Mouse (Mus musculus) megakaryocyte progenitor cell, adult 5-6 weeks (primary cell): ENCODE measurements around the gene Znhit1. TPM values are rescaled to one million over a fixed set of nuclear protein-coding genes. Genes with fewer than 3 reads are reported as not detected.
"Not testable (repeated sequence)": the region's sequence is repeated elsewhere in the genome, so short reads cannot be mapped to it uniquely, and the experiment has no call there.

Experiments used
- ATAC-seq: replicated peaks from 2 replicates; pipeline ENCODE4 v1.8.0; 2016; ENCODE audit warnings: mild to moderate bottlenecking, moderate TSS enrichment, inconsistent platforms; ENCODE audit not compliant: poor library complexity
- total RNA-seq, 2 experiments: library from RNA; stranded (forward) in 1 of 2; stranded (reverse) in 1 of 2; fragments of 157-497, 149-512 nt in 1 of 2; fragments of 200-1000 nt in 1 of 2; gene quantifications; 2 replicates each; pipeline versions ENCODE4 v1.2.3 to v1.2.4; 2015 to 2017

Znhit1 gene
- total RNA-seq, 2 experiments from 2014 or later: 49.0 to 109 TPM

- no peak for ATAC-seq
Observed at GRCm38 (mm10) chr5:136957250-136957649, 30.6 kb downstream of the Znhit1 start.

DNA sequence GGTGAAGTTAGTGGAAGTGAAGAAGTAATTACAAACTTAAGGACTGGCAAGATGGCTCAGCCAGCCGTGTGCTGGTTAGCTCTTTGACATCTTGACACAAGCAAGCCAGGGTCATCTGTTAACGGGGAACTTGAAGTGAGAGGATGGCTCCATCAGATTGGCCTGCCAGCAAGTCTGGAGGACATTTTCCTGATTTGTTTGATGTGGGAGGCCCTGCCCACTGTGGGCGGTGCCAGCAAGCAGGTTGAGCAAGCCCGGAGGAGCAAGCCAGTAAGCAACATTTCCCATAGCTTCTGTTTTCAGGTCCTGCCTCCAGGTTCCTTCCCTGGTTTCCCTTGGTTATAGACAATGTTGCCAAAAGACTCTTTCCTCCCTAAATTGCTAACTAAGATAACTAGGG lies 32.2 kb downstream of the Znhit1 start:
- no peak for ATAC-seq

DNA sequence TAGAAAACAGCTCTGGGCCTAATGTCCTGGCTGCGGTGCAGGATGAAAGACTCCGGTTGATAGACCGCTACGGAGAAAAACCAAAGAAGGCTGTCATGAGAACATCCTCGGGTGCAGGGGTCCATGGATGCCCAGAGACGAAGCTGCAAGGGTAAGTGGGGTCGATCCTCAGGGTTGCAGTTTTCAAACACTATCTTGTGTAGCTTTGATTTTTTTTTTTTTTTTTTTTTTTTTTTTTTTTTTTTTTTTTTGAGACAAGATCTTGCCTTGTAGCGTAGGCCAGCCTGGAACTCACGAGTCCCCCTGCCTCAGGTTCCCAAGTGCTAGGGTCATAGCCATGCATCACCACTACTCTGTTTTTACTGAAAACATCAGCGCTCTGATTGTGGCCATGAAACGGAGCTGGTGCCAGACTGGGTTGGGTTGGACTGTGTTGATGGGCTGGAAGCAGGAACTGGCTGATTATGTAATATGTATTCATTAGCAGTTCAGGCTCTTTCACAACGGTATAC lies 34.3 kb downstream of the Znhit1 start:
- peak; percentile 63 for ATAC-seq

- ATAC-seq: peak; percentile 99
Observed at GRCm38 (mm10) chr5:136953015-136953414, 34.8 kb downstream of the Znhit1 start, which contains the start of gene Fis1. Gene Fis1 (plus strand): TSS chr5:136953275.

- no peak for ATAC-seq
Observed at GRCm38 (mm10) chr5:136952153-136952552, 35.7 kb downstream of the Znhit1 start.

GRCm38 (mm10) chr5:136950521-136950920 lies 37.3 kb downstream of the Znhit1 start:
- ATAC-seq: no peak

DNA sequence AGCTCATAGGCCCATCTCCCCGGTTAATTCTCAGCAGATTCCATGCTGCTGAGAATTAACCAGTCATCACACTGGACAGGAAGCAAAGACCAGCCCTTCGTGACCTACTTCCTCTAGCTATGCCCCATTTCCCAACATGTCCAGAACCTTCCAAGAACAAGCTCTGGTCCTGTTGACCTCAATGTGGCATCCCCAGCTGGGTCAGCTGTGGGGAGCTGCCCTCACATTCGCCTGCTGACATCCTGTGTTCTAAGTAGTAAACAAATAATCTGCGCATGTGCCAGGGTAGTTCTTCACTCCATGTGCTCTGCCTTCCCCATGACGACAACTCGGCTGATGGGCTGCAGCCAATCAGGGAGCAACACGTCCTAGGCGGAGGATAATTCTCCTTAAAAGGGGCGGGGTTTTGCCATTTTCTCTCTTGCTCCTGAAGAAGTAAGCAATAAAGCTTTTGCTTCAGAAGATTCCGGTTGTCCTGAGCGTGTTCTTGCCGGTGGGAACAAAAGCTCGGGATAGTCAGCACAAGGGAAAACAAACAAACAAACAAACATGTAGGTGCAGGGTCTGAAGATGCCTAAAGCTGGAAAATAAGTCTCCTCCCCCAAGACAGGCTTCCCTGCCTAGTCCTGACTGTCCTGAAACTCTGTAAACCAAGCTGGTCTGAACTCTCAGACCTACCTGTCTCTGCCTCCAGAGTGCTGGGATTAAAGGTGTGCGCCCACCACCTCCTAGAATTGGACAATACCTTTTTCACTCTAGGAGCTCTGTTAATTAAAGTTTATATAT lies 38.1 kb downstream of the Znhit1 start:
- not testable (repeated sequence) for ATAC-seq

DNA sequence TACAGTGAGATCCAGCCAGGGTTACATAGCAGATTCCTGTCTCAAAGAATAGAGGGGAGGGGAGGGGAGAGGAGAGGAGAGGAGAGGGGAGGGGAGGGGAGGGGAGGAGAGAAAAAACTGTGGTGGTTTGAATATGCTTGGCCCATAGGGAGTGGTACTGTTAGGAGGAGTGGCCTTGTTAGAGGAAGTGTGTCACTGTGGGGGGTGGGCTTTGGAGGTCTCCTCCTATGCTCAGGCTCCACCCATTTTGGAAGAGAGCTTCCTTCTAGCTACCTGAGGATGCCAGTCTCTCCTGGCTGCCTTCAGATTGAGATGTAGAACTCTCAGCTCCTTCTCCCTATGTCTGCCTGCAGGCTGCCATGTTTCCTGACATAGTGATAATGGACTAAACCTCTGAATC lies 39.9 kb downstream of the Znhit1 start:
- ATAC-seq: no peak

- no peak for ATAC-seq
Observed at GRCm38 (mm10) chr5:136945084-136945483, 42.7 kb downstream of the Znhit1 start.

DNA sequence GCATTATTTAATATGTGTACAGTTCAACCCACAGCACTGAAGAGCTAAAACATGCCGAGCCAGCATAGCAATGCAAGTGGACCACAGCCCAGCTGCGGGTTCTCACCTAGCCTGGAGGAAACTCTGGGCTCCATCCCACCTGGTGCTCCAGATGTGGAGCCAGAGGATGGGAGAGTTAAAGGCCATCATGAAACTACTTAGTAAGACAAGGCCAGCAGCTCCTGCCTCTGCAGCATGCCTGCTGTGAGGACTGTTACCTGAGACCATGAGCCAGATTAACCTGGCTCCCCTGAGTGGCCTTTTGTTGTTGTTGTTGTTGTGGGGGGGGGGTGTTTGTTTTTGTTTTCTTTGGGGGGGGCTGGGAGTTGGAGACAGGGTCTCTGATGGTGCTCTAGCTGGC lies 44.4 kb downstream of the Znhit1 start:
- ATAC-seq: no peak

DNA sequence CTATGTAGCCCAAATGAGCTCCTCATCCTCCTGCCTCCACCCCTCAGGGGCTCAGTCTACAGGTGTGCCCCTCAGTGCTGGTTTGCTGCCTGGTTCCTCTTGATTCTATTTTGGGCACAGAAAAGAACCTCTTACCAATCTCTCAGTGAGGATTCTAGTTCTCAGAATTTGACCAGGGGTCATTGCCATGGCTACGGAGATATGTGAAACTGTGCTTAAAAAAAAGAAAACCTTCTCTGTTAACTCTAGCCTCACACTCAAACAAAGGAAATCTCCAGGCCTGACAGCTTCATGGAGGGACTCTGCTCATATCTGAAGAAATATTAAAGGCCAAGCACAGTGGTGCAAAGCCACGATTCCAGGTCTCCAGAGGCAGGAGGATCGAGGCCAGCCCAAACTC lies 45.0 kb downstream of the Znhit1 start:
- ATAC-seq: no peak

DNA sequence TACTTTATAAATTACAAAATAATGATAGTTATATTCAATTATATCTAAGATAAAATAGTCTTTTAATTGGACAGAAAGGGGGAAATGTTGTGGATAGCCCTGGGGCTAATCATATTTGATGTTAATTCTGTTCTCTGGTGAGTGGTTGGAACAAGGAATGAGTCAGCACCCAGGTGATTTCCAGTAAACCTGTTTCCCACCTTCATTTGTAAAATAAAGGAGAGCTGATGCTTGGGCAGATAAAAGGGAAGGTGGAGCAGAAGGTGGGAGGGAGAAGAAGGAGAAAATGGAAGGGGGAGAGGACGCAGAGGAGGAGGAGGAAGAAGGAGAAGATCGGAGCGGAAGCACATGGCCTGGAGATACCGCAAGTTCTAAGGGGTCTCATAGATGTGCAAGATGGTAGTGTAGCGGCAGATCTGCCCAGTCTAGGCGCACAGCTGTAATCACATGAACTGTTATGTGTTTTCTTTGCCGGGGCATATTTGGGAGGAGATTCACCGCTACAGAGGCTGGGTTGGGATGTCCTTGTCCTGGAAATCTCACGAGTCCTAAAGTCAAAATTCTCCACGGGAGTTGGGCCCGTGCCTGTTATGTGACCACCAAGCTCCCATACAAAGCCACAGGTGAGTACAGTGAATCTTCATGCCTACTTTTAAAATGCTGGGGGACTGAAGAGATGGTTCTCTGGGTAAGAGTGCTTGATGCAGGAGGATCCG lies 46.8 kb downstream of the Znhit1 start:
- no peak for ATAC-seq

GRCm38 (mm10) chr5:136940029-136940428 lies 47.8 kb downstream of the Znhit1 start:
- not testable (repeated sequence) for ATAC-seq

DNA sequence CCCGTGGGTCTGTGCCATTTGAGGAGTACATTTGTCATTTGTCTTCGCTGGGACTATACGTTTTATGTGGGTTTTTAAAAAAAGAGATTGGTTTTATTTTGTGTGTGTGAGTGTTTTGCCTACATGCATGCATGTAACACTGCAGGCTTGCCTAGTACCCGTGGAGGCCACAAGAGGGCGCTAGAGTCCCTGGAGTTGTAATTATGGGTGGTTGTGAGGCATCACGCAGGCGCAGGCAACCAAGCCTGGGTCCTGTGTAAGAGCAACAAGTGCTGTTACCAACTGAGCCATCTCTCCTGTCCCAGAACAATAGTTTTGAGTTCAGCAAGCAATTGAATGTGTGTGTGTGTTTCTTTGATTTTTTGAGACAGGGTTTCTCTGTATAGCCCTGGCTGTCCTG lies 48.5 kb downstream of the Znhit1 start:
- ATAC-seq: peak; percentile 42; the same call in 1 of the 2 replicates

DNA sequence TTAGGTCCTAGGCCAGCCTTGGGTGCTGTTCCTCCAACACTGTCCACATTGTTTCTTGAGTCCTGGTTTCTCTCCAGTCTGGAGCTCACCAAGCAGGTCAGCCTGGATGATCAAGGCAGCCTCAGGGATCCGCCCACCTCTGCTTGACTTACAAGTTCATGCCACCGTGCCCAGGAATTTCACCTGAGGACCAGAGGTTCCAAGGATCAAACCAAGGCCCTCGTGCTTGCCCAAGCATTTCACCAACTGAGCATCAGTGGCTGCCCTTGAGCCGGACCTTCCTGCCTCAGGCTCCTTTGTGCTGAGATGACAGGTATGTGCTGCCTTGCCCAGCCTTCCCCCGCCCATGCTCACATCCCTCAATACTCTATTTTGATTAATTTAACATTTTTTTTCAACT lies 50.2 kb downstream of the Znhit1 start:
- no peak for ATAC-seq

DNA sequence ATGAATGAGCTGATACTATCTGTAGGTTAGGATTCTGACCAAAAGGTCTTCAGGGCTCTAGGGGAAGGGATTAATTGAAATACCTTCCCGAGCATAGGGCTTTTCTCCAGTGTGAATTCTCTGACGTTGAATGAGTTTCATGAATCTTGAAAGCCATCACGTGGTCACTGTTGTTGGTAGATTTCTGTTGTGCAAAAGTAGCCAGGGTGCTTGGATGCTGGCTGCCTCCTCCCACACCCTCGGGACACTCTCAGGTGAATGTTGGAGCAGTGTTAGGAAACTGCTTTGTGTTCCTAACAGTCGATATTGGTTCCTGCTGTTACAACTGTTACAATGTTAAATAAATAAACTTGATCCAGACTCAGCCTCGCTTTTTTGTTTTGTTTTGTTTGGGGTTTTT lies 51.1 kb downstream of the Znhit1 start:
- no peak for ATAC-seq

- peak; percentile 54; the same call in 1 of the 2 replicates for ATAC-seq
Observed at GRCm38 (mm10) chr5:136935905-136936695, 51.7 kb downstream of the Znhit1 start.

- no peak for ATAC-seq
Observed at GRCm38 (mm10) chr5:136933930-136934329, 53.9 kb downstream of the Znhit1 start.

GRCm38 (mm10) chr5:136932956-136933355 lies 54.9 kb downstream of the Znhit1 start:
- no peak for ATAC-seq
